Mouse (Mus musculus) liver, adult (tissue): ENCODE results near the gene Dlx6.

ENCODE experiments used
- GATA4 ChIP-seq: IDR thresholded peaks from 2 replicates; pipeline ENCODE4 v1.6.1; 2014; ENCODE audit warnings: mild to moderate bottlenecking, low read length; ENCODE audit not compliant: insufficient replicate concordance

Dlx6 gene

GRCm38 (mm10) chr6:6879371-6880325 is 16.5 kb downstream of the Dlx6 start:
- TF ChIP-seq GATA4, result no peak

- TF ChIP-seq GATA4, result no peak
These were observed 17.4 kb downstream of the Dlx6 start for GRCm38 (mm10) chr6:6880361-6881114.

- no peak for TF ChIP-seq GATA4
These were observed 18.0 kb downstream of the Dlx6 start for GRCm38 (mm10) chr6:6881115-6881637.

GRCm38 (mm10) chr6:6881638-6882190 is 18.6 kb downstream of the Dlx6 start, which contains the start of gene Dlx5:
TSS of gene Dlx5 (minus strand) at chr6:6882085.
- TF ChIP-seq GATA4, result no peak

- TF ChIP-seq GATA4, result no peak
These were observed 19.2 kb downstream of the Dlx6 start for GRCm38 (mm10) chr6:6882266-6882797.

- no peak for TF ChIP-seq GATA4
These were observed 21.8 kb downstream of the Dlx6 start for GRCm38 (mm10) chr6:6884897-6885296.

- TF ChIP-seq GATA4, result no peak
These were observed 23.1 kb downstream of the Dlx6 start for GRCm38 (mm10) chr6:6886225-6886624.

- TF ChIP-seq GATA4, result no peak
These were observed 26.9 kb downstream of the Dlx6 start for GRCm38 (mm10) chr6:6890047-6890446.

GRCm38 (mm10) chr6:6909586-6909985 is 46.5 kb downstream of the Dlx6 start:
- no peak for TF ChIP-seq GATA4

GRCm38 (mm10) chr6:6914304-6914703 is 51.2 kb downstream of the Dlx6 start:
- no peak for TF ChIP-seq GATA4

- TF ChIP-seq GATA4, result no peak
These were observed 51.9 kb downstream of the Dlx6 start for GRCm38 (mm10) chr6:6914849-6915525.

- TF ChIP-seq GATA4, result no peak
These were observed 52.4 kb downstream of the Dlx6 start for GRCm38 (mm10) chr6:6915526-6915915.

- TF ChIP-seq GATA4, result no peak
These were observed 54.2 kb downstream of the Dlx6 start for GRCm38 (mm10) chr6:6917334-6917733.
